Mouse (Mus musculus) heart, embryonic 12.5 days (tissue): Measurements from ENCODE around the gene Vmn2r83. TPM values are rescaled to one million over a fixed set of nuclear protein-coding genes. Genes with fewer than 3 reads are reported as not detected.
"Not testable (repeated sequence)": the region's sequence is repeated elsewhere in the genome, so short reads cannot be mapped to it uniquely, and the experiment has no call there.

Experiments
- ATAC-seq: fragments of 200-750 bp; cut with Nextera tagmentation; 2 replicates; pipeline ENCODE4 v1.8.0; 2017; ENCODE audit warnings: moderate TSS enrichment, moderate library complexity; ENCODE audit not compliant: insufficient number of reproducible peaks, low FRiP score
- H3K27ac ChIP-seq: fragments of 300-500 bp; sonication (generic); 2 replicates; pipeline ENCODE4 v1.5.1; 2016; ENCODE audit warnings: mild to moderate bottlenecking, moderate library complexity; ENCODE audit not compliant: poor library complexity, severe bottlenecking
- H3K27me3 ChIP-seq: fragments of 300-500 bp; sonication (generic); replicated peaks from 2 replicates; pipeline ENCODE4 v1.6.1; 2016; ENCODE audit warnings: mild to moderate bottlenecking, moderate library complexity
- H3K36me3 ChIP-seq: fragments of 300-500 bp; sonication (generic); 2 replicates; pipeline ENCODE4 v1.6.1; 2016; ENCODE audit warnings: mild to moderate bottlenecking, moderate library complexity
- H3K4me1 ChIP-seq: fragments of 300-500 bp; sonication (generic); replicated peaks from 2 replicates; pipeline ENCODE4 v1.6.1; 2016; ENCODE audit warnings: mild to moderate bottlenecking
- H3K4me2 ChIP-seq: fragments of 300-500 bp; sonication (generic); 2 replicates; pipeline ENCODE4 v1.6.1; 2016; ENCODE audit warnings: mild to moderate bottlenecking, moderate library complexity
- H3K4me3 ChIP-seq: fragments of 300-500 bp; sonication (generic); 2 replicates; pipeline ENCODE4 v1.5.1; 2016; ENCODE audit warnings: mild to moderate bottlenecking
- H3K9ac ChIP-seq: fragments of 300-500 bp; sonication (generic); 2 replicates; pipeline ENCODE4 v1.6.1; 2016; ENCODE audit warnings: mild to moderate bottlenecking, moderate library complexity
- H3K9me3 ChIP-seq: fragments of 300-500 bp; sonication (generic); replicated peaks from 2 replicates; pipeline ENCODE4 v1.6.1; 2016; ENCODE audit warnings: mild to moderate bottlenecking, moderate library complexity
- WGBS: fragments of 180-500 bp; shearing (Covaris S2); methylation state at CpG from one replicate; pipeline ENCODE4 v1.1.7; 2016; 5-methylcytosine and 5-hydroxymethylcytosine counted together
- polyA plus RNA-seq: library from polyadenylated mRNA; unstranded; fragments of >200 nt; fragmentation: Nextera tagmentation; extraction: Ambion mirVana; gene quantifications from 2 replicates; pipeline ENCODE4 v1.2.1, GENCODE M21; 2016

Vmn2r83 gene
- not detected in 2 replicates for polyA plus RNA-seq

GRCm38 (mm10) chr10:79468431-79468830 is at the start of gene Vmn2r83:
Gene Vmn2r83, plus strand, starts transcription at chr10:79468731.
- Histone ChIP-seq H3K4me3 (no peak within 1 kb of the TSS), H3K36me3 (no peaks in the 10 kb centered on the region), H3K9ac (no peak within 1 kb of the TSS), H3K4me2 (no peak within 1 kb of the TSS), H3K27me3 (no peaks in the 10 kb centered on the region), H3K9me3 (no peaks in the 10 kb centered on the region), H3K27ac (no peak within 1 kb of the TSS), H3K4me1 (no peaks in the 10 kb centered on the region)
- ATAC-seq: no peak

DNA sequence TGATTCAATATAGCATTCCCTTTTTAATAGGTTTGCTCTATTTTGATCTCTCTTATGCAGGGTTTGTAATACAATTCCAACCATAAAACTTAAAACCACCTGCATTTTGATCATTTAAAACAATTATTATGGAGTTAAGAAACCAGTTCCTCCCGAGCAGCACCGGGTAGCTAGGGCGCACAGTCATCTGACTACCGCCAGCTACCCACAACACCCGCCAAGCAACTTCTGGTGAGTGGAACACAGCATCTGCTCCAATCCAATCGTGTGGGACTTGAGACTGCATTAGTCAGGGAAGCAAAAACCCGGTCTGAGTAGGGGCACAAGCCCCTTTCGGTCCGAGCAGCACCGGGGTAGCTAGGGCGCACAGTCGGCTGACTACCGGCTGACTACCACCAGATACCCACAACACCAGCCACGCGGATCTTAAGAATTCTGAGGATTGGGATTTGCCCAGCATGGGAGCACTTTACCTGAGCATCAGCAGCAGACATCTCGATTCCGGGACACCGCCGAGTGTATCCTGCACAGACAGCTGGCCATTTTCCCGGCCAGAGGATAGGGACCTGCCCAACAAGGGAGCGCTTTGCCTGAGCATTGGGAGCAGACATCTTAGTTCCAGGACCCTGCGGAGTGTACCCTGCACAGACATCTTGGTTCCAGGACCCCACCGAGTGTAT is 33.2 kb upstream of the Vmn2r83 start:
- H3K9me3 ChIP-seq, H3K4me3 ChIP-seq, H3K4me2 ChIP-seq, ATAC-seq, H3K27ac ChIP-seq, H3K36me3 ChIP-seq, H3K27me3 ChIP-seq, H3K9ac ChIP-seq, H3K4me1 ChIP-seq: not testable (repeated sequence)
- 80% methylated on average over 23 of the region's 23 CpGs for WGBS

GRCm38 (mm10) chr10:79495886-79496285 is 27.4 kb downstream of the Vmn2r83 start:
- H3K4me2 ChIP-seq: no peak overlapping the region
- H3K9me3 ChIP-seq: peaks cover 3% of the 10 kb centered on the region; the same call in 1 of the 2 replicates
- H3K4me1 ChIP-seq: no peaks in the 10 kb centered on the region
- no peaks in the 10 kb centered on the region for H3K27me3 ChIP-seq
- no peaks in the 10 kb centered on the region for H3K36me3 ChIP-seq
- no peak overlapping the region for H3K27ac ChIP-seq
- 67% methylated on average over 3 of the region's 3 CpGs for WGBS
- no peak for ATAC-seq
- no peak overlapping the region for H3K9ac ChIP-seq
- H3K4me3 ChIP-seq: no peak overlapping the region

DNA sequence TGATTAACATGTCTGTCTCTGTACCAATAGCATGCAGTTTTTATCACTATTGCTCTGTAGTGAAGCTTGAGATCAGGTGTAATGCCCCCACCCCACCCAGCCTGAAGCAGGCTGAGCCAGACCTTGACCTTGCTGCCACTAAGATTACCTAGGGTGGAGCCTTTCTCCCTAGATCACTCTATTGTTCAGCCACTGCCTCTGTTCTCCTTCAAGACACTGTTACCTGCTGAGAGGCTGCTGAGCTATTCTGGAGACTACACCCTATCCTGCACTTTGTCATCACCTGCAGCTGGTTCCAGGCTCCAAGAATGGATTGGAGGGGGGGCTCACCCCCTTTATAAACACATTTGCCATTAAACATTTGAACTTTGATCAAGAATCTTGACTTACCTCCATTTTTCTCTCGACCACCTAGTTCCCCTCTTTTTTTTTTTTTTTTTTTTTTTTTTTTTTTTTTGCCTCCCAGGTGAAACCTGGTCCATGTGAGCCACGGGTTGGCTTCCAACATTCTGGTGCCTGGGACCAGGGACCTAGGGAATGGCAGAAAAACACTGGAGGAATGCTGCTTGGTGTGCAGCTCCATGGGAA is 28.3 kb downstream of the Vmn2r83 start:
- H3K4me2 ChIP-seq: no peak overlapping the region
- no peak for ATAC-seq
- no peak overlapping the region for H3K27ac ChIP-seq
- H3K4me1 ChIP-seq: no peaks in the 10 kb centered on the region
- no peaks in the 10 kb centered on the region for H3K27me3 ChIP-seq
- no peak overlapping the region for H3K4me3 ChIP-seq
- H3K36me3 ChIP-seq: no peaks in the 10 kb centered on the region
- H3K9me3 ChIP-seq: peaks cover 3% of the 10 kb centered on the region; the same call in 1 of the 2 replicates
- 51% methylated on average over 2 of the region's 2 CpGs for whole genome bisulfite sequencing
- no peak overlapping the region for H3K9ac ChIP-seq

DNA sequence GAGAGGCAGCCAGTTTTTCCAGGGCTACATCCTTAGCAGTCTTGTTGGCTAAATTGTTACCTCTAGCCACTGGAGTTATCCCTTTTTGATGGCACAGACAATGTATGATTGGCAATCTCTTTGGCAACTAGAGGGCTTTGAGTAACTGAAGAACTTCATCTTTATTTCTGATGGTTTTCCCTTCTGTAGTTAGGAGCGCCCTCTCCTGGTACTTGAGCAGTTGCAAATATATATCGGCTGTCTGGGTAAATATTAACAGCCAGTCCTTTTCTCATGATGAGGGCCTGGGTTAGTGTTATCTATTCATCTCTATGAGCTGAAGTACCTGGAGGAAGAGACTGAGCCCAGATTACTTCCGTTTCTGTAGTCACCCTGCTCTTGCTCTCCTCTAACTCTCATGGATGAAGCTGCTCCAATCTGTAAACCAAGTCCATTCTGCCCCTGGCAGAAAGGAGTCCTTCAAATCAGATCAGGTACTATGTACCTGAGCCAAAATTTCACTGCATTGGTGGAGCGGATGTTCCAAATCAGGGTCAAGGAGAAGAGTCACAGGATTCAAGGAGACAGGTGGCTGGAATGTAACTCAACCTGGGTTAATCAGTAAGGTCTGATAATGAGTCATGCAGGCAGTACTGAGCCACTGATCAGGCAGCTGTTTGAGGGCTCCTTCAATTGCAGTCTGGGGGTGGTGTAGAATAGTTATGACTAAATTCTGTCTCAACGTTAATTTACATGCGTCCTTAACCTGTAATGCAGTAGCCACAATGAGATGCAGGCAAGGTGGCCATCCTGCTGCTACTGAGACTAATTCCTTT is 34.5 kb downstream of the Vmn2r83 start:
- Histone ChIP-seq H3K4me1 (no peaks in the 10 kb centered on the region), H3K27me3 (no peaks in the 10 kb centered on the region), H3K4me2 (no peak overlapping the region), H3K4me3 (no peak overlapping the region), H3K36me3 (no peaks in the 10 kb centered on the region), H3K9me3 (peaks cover 3% of the 10 kb centered on the region; the same call in 1 of the 2 replicates), H3K9ac (no peak overlapping the region), H3K27ac (no peak overlapping the region)
- WGBS: 67% methylated on average over 6 of the region's 6 CpGs
- no peak for ATAC-seq

DNA sequence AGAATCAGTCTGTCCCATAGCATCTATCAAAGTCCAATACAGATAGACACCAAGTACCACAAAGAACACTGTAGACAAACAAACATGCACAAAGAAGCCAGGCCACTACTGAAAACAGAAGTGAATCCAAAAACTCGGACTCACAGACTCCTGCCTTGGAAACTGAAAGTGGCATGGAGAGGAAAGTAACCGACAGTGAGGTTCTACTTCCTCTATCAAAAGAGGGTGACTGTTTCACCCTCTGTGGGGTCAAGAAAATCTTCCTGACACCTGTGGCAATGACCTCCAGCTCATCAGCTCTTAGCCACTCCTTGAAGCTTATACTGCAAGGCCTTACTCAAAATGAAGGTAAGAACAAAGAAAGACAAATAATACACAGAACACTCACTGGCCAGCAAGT is 38.2 kb downstream of the Vmn2r83 start:
- no peaks in the 10 kb centered on the region for H3K4me1 ChIP-seq
- 54% methylated on average over 2 of the region's 2 CpGs for WGBS

GRCm38 (mm10) chr10:79524433-79524832 is 55.9 kb downstream of the Vmn2r83 start:
- H3K4me2 ChIP-seq: no peak overlapping the region
- H3K27ac ChIP-seq: no peak overlapping the region
- H3K4me1 ChIP-seq: 0 out of 2 replicates have a peak, but pooled peaks cover 6% of the 10 kb centered on the region
- ATAC-seq: no peak
- peaks cover 16% of the 10 kb centered on the region for H3K36me3 ChIP-seq
- no peaks in the 10 kb centered on the region for H3K9me3 ChIP-seq
- no peaks in the 10 kb centered on the region for H3K27me3 ChIP-seq
- WGBS: 67% methylated on average over 1 of the region's 1 CpGs
- H3K4me3 ChIP-seq: no peak overlapping the region
- no peak overlapping the region for H3K9ac ChIP-seq

More for the DNA sequence above, 38.2 kb downstream of the Vmn2r83 start:
- H3K27me3 ChIP-seq: no peaks in the 10 kb centered on the region
- H3K4me2 ChIP-seq: no peak overlapping the region
- no peaks in the 10 kb centered on the region for H3K36me3 ChIP-seq
- H3K9ac ChIP-seq: no peak overlapping the region
- no peak for ATAC-seq
- H3K27ac ChIP-seq: no peak overlapping the region
- no peaks in the 10 kb centered on the region for H3K9me3 ChIP-seq
- no peak overlapping the region for H3K4me3 ChIP-seq

DNA sequence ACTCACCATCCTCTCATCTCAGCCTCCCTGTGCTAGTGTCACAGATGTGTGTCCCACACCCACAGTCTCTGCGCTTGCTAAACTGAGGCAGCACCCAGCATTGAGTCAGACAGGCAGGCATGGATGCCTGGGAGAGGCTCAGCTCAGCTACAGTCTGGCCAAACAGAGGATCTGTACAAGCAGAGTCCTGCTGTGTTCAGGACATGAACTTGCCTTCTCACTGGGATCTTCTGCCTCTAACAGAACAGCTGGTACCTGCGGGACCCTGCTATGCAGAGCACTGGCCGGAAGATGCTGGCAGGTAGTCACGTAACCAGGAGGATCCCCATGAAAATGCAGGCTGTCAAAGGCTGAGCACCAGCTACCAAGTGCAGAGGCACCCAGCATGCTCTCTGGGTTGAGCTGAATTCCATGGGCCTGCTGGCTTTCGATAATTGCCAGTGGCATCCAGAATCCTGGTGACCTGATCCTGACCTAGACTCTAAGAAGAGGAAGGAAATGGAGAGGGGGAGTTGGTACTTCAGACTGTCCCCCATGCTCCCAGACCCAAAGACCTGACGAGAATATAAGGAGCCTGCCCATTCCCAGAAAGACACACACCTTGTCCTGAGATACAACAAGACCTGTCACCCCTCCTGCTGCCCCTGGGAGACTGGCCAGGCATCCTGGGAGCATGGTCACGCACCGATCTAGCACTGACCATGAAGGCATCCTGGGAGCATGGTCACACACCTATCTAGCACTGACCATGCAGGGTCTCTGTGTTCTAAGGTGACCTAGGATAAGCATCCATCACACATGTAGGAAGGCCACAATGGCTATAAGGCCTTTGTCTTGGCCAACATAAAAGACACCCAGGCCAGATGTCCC is 57.2 kb downstream of the Vmn2r83 start:
- Histone ChIP-seq H3K27me3 (no peaks in the 10 kb centered on the region), H3K9me3 (no peaks in the 10 kb centered on the region), H3K27ac (no peak overlapping the region), H3K4me1 (no peaks in the 10 kb centered on the region), H3K9ac (no peak overlapping the region), H3K36me3 (peaks cover 20% of the 10 kb centered on the region), H3K4me3 (no peak overlapping the region), H3K4me2 (no peak overlapping the region)
- 83% methylated on average over 8 of the region's 8 CpGs for WGBS
- ATAC-seq: no peak

GRCm38 (mm10) chr10:79526661-79527452 is 58.3 kb downstream of the Vmn2r83 start:
- Histone ChIP-seq H3K4me2 (no peak overlapping the region), H3K4me3 (no peak overlapping the region), H3K27me3 (no peaks in the 10 kb centered on the region), H3K27ac (no peak overlapping the region), H3K36me3 (peaks cover 20% of the 10 kb centered on the region), H3K4me1 (no peaks in the 10 kb centered on the region), H3K9me3 (no peaks in the 10 kb centered on the region), H3K9ac (no peak overlapping the region)
- ATAC-seq: no peak
- 82% methylated on average over 12 of the region's 12 CpGs for WGBS

GRCm38 (mm10) chr10:79527453-79527845 is 58.9 kb downstream of the Vmn2r83 start:
- ATAC-seq: no peak
- Histone ChIP-seq H3K36me3 (peaks cover 20% of the 10 kb centered on the region), H3K9ac (no peak overlapping the region), H3K27me3 (no peaks in the 10 kb centered on the region), H3K9me3 (no peaks in the 10 kb centered on the region), H3K27ac (no peak overlapping the region), H3K4me1 (no peaks in the 10 kb centered on the region), H3K4me3 (no peak overlapping the region), H3K4me2 (no peak overlapping the region)
- 84% methylated on average over 6 of the region's 6 CpGs for WGBS
